Mouse (Mus musculus) lung, embryonic 15.5 days (tissue): ENCODE data around the gene Tti1. TPM values are rescaled to one million over a fixed set of nuclear protein-coding genes. Genes with fewer than 3 reads are reported as not detected.
A peak's percentile ranks its signal among the peaks of the same experiment; 100 is the strongest.

ENCODE experiments used
- ATAC-seq: fragments of 200-750 bp; cut with Nextera tagmentation; 2 replicates; pipeline ENCODE4 v1.8.0; 2017; ENCODE audit warnings: moderate number of reproducible peaks, borderline replicate concordance; ENCODE audit not compliant: low FRiP score, low TSS enrichment; ENCODE audit errors: extremely low read depth
- H3K27ac ChIP-seq: fragments of 300-500 bp; sonication (generic); 2 replicates; pipeline ENCODE4 v1.5.1; 2015; ENCODE audit warnings: moderate library complexity, mild to moderate bottlenecking, inconsistent platforms
- H3K27me3 ChIP-seq: fragments of 300-500 bp; sonication (generic); 2 replicates; pipeline ENCODE4 v1.6.1; 2015; ENCODE audit warnings: inconsistent platforms
- H3K36me3 ChIP-seq: fragments of 300-500 bp; sonication (generic); 2 replicates; pipeline ENCODE4 v1.6.1; 2015; ENCODE audit warnings: inconsistent platforms
- H3K4me1 ChIP-seq: fragments of 300-500 bp; sonication (generic); 2 replicates; pipeline ENCODE4 v1.6.1; 2015; ENCODE audit warnings: inconsistent platforms
- H3K4me2 ChIP-seq: fragments of 300-500 bp; sonication (generic); 2 replicates; pipeline ENCODE4 v1.6.1; 2015; ENCODE audit warnings: inconsistent platforms, mild to moderate bottlenecking, moderate library complexity
- H3K4me3 ChIP-seq: fragments of 300-500 bp; sonication (generic); 2 replicates; pipeline ENCODE4 v1.5.1; 2015; ENCODE audit warnings: mild to moderate bottlenecking, inconsistent platforms
- H3K9ac ChIP-seq: fragments of 300-500 bp; sonication (generic); 2 replicates; pipeline ENCODE4 v1.6.1; 2015; ENCODE audit warnings: inconsistent platforms
- H3K9me3 ChIP-seq: fragments of 300-500 bp; sonication (generic); 2 replicates; pipeline ENCODE4 v1.6.1; 2016; ENCODE audit warnings: inconsistent platforms
- WGBS: fragments of 180-500 bp; shearing (Covaris S2); methylation state at CpG from one replicate; pipeline ENCODE4 v1.1.7; 2015; 5-methylcytosine and 5-hydroxymethylcytosine counted together
- polyA plus RNA-seq: library from polyadenylated mRNA; unstranded; fragments of >200 nt; fragmentation: Nextera tagmentation; extraction: Ambion mirVana; gene quantifications from 2 replicates; pipeline ENCODE4 v1.2.1, GENCODE M21; 2015

The Tti1 gene
- polyA plus RNA-seq, 1 experiment from 2014 or later, result 25.9 TPM

DNA sequence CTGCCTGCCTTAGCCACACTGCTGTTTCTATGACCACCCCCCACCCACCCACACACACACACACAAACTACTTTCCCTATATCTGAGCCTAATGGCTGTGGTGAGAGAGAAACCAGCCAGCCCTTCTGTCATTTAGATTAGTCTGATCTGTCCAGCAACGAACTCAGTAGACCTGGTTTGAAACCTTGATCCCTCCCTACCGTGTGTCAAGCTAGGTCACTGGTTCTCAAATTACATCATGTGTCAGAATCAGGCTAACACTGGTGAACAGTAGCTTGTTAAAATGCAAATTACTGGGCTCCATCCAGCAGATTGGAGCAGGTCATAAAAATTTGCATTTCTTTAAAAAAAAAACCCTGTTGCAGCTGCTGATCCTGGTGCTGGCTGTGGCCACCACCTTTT, 70.5 kb downstream of the Tti1 start:
- 2% methylated on average over 2 of the region's 2 CpGs for WGBS
- Histone ChIP-seq H3K4me2 (no peak overlapping the region), H3K4me1 (no peaks in the 10 kb centered on the region), H3K36me3 (no peaks in the 10 kb centered on the region), H3K27ac (no peak overlapping the region), H3K9me3 (no peaks in the 10 kb centered on the region), H3K9ac (no peak overlapping the region), H3K27me3 (no peaks in the 10 kb centered on the region), H3K4me3 (no peak overlapping the region)
- no peak for ATAC-seq

DNA sequence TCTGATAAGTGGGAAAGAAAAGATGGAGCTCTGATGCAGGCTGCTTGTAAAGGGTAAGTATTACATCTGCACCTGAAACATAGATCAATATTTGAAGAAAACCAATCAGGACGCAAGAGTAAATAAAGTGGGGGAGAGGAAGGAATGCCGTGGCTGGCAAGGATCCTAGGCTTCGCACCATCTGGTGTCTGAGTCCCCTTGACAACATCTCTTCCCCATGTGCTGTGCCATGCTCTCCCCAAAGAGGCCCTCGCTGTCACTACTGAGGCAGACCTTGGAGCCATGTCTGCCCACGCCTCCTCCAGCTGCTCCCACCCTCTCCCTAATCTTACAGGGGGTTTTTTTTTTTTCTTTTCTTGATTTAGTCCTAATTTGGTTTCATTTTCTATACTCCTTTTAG, 74.3 kb downstream of the Tti1 start:
- H3K27me3 ChIP-seq, result no peaks in the 10 kb centered on the region
- no peaks in the 10 kb centered on the region for H3K9me3 ChIP-seq
- no peaks in the 10 kb centered on the region for H3K36me3 ChIP-seq
- WGBS, result 50% methylated on average over 5 of the region's 5 CpGs
- ATAC-seq, result no peak
- H3K4me1 ChIP-seq, result no peaks in the 10 kb centered on the region
- H3K4me3 ChIP-seq, result no peak overlapping the region
- no peak overlapping the region for H3K27ac ChIP-seq
- no peak overlapping the region for H3K4me2 ChIP-seq
- H3K9ac ChIP-seq, result no peak overlapping the region

DNA sequence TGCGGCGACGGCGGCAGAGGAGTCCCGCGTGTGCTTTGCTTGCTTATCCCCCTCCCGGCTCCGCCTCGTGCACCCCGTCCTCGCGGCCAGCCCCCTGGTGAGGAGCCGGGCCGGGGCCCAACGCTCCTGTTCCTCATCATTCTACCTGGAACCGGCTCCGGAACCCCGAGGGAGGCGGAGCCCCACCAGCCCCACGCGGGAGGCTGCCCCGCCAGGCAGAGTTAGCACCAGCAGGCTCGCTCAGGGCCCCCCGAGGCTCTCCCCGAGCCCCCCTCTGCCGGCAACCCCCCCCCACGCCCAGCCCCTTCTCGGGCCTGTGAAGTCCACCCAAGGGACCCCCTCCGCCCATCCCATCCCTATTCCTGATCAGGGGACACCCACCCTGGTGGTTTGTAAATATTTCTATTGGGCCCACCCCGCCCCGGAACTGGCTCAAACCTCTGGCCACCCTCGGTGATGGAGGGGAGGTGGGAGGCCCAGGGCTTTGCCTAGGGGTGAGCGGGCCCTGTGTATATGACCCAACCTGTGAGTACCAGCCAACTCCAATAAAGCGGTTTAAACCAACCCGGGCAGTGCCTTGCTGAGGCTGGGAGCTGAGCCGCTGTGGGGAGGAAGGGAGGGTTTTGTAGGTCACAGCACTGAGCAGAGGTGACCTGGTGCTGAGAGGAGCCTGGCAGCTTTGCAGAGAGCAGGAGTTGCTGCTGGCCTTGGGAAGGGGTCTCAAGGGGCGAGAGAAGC, 83.9 kb downstream of the Tti1 start:
- Histone ChIP-seq H3K27me3 (peaks cover 33% of the 10 kb centered on the region), H3K4me1 (peaks cover 19% of the 10 kb centered on the region), H3K9ac (peak overlapping the region; percentile 40), H3K4me2 (peak overlapping the region; percentile 96), H3K27ac (no peak overlapping the region), H3K4me3 (peak overlapping the region; percentile 50), H3K9me3 (no peaks in the 10 kb centered on the region), H3K36me3 (no peaks in the 10 kb centered on the region)
- no peak; the same call in 1 of the 2 replicates for ATAC-seq
- WGBS, result 8% methylated on average over 32 of the region's 37 CpGs

DNA sequence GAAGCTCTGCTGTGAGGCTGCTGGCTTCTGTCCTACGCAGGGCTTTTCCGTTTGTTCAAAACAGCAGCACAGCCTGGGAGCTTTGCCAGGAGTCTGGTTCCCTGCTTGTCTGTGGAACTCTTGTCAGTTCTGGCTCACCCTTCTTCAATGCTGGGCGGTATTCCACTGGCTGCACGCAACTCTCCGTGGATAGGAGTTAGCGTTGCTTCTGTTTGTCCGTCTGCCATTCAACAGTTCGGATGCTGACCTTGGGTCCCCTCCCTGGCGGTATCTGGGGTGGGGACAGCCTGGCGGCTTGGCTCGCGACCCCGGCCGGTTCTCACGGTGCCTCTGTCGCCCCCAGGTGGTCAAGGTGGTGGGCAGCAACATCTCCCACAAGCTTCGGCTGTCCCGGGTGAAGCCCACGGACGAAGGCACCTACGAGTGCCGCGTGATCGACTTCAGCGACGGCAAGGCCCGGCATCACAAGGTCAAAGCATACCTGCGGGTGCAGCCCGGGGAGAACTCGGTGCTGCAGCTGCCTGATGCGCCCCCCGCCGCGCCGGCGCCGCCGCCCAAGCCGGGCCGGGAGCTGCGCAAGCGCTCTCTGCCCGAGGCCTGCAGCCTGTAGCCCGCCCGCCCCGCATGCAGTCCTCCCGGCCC, 84.6 kb downstream of the Tti1 start:
- WGBS, result under 1% methylated on average over 47 of the region's 47 CpGs
- H3K4me3 ChIP-seq, result peak overlapping the region; percentile 50
- peak overlapping the region; percentile 96 for H3K4me2 ChIP-seq
- H3K27ac ChIP-seq, result no peak overlapping the region
- H3K27me3 ChIP-seq, result peaks cover 40% of the 10 kb centered on the region
- peaks cover 19% of the 10 kb centered on the region for H3K4me1 ChIP-seq
- ATAC-seq, result peak; percentile 68; the same call in 1 of the 2 replicates
- H3K9ac ChIP-seq, result peak overlapping the region; percentile 40
- H3K36me3 ChIP-seq, result no peaks in the 10 kb centered on the region
- H3K9me3 ChIP-seq, result no peaks in the 10 kb centered on the region

DNA sequence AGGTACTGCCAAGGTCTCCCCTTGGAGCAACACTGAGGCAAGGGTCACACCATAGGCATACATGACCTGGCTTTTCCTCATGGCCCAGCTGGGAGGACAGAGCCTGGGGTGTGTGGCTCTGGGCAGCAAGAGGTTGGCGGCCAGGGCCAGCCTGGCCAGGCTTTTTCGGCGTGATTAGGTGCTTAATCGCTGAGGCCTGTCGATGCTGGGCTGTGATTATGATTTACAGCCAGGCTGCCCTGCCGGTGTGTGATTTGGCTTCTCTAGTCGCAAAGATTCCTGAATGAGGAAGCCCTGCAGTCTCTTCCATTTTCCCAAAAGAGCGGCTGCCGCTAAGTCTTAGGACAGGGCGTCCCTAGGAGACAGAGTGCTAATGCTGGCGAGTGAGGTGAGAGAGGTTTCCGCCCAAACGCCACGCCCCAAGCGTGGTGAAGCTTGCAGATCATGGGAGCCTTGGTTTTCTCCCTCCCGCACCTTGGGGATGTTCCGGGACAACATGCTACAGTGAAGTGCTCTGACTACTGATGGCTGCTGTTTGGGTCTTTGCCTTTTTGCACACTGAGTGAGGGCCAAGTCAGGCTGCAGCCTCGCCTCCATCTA, 87.5 kb downstream of the Tti1 start:
- Histone ChIP-seq H3K4me1 (peaks cover 19% of the 10 kb centered on the region), H3K9ac (no peak overlapping the region), H3K4me2 (peak overlapping the region; percentile 29; the same call in 1 of the 2 replicates), H3K36me3 (no peaks in the 10 kb centered on the region), H3K27me3 (peaks cover 46% of the 10 kb centered on the region), H3K9me3 (no peaks in the 10 kb centered on the region), H3K27ac (no peak overlapping the region), H3K4me3 (0 out of 2 replicates have a peak overlapping the region, but pooled peaks have one; percentile 3)
- no peak for ATAC-seq
- WGBS, result 4% methylated on average over 18 of the region's 18 CpGs

DNA sequence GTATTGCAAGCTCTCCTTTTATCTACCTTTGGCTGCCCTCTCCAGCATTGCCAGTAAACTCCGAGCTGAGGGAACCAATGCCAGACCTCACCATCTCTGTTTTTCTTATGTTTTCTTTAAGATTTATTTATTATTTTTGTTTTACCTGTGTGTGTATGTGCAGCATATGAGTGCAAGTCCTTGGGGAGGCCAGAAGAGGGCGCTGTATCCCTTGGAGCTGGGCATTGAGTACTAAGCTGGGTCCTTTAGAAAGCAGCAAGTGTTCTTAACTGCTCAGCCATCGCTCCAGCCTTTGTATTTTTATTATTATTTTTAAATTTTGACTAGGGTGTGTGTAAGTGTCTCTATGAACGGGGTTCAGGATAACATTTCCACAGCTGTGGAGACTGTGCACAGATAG, 91.6 kb downstream of the Tti1 start:
- Histone ChIP-seq H3K4me1 (peaks cover 9% of the 10 kb centered on the region; the same call in 1 of the 2 replicates), H3K4me2 (no peak overlapping the region), H3K27ac (no peak overlapping the region), H3K9me3 (no peaks in the 10 kb centered on the region), H3K27me3 (peaks cover 36% of the 10 kb centered on the region), H3K4me3 (no peak overlapping the region), H3K9ac (no peak overlapping the region), H3K36me3 (no peaks in the 10 kb centered on the region)
- ATAC-seq, result no peak
- WGBS, result 78% methylated on average over 4 of the region's 4 CpGs

DNA sequence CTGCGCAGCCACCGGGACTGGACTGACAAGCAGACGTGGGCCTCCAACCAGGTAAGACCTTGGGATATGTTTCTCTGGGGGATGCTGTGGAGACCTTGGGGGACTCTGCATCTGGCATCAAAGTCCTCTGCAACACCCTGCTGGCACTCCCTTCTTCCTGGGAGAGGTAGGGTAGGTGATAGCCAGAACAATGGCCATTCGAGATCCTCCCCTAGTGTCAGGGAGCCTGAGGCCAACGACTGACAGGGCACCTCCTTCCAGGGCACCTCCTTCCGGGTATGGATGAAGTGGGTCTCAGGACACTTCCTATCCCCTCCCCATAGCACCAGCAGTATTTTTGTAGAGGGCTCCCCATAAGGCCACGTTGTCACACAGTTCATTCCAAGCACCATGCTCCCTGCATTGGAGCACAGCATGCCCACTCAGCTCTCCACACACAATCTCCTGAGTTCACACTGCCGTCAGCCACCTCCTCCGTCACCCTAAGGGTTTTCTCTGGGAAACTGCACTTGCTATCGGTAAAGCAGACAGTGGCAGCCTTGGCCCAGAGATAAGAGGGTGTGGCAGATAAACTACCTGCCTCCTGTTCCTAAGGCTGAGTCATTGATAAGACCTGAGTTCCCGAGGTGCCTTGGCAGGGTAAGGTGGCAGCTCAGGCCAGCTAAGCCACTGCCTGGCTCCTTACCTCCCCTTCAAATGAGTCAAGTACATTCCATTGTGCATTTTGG, 92.6 kb downstream of the Tti1 start:
- Histone ChIP-seq H3K27me3 (peaks cover 26% of the 10 kb centered on the region), H3K36me3 (no peaks in the 10 kb centered on the region), H3K4me2 (no peak overlapping the region), H3K9me3 (no peaks in the 10 kb centered on the region), H3K4me1 (no peaks in the 10 kb centered on the region), H3K4me3 (no peak overlapping the region), H3K9ac (no peak overlapping the region), H3K27ac (no peak overlapping the region)
- no peak for ATAC-seq
- WGBS, result 49% methylated on average over 11 of the region's 11 CpGs

DNA sequence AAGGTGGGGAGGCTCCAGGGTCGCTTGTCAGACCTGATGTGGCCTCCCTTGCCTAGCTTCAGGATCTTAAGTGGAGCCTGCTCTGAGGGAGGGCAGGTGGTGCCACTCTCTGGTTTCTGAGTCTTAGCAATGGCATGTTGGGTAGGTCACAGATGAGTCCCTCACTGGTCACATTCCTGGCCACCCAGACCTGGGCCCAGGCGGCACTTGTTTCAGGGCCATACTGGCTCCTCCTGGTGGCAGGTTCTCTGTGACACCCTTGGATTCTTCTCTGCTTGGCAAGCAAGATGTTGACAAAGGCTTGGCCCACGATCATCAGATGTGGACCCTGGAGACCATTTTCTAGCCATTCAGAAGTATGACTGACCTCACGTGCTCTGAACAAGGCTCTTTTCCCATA, 95.6 kb downstream of the Tti1 start:
- no peak overlapping the region for H3K4me3 ChIP-seq
- H3K9ac ChIP-seq, result no peak overlapping the region
- H3K27ac ChIP-seq, result no peak overlapping the region
- no peak for ATAC-seq
- no peak overlapping the region for H3K4me2 ChIP-seq
- no peaks in the 10 kb centered on the region for H3K9me3 ChIP-seq
- no peaks in the 10 kb centered on the region for H3K4me1 ChIP-seq
- no peaks in the 10 kb centered on the region for H3K36me3 ChIP-seq
- H3K27me3 ChIP-seq, result no peaks in the 10 kb centered on the region
- WGBS, result 58% methylated on average over 4 of the region's 4 CpGs

Other genes starting within 250 kb of the Tti1 start
- gene Vstm2l, start 113.8 kb downstream of the Tti1 start, polyA plus RNA-seq, result 0.17 TPM in 1 of 2 replicates, not detected in the other
- gene Rprd1b, start 64 bp upstream of the Tti1 start, polyA plus RNA-seq, result 43.8 and 45.6 TPM in 2 replicates
- gene Tgm2, start 118.0 kb upstream of the Tti1 start, polyA plus RNA-seq, result 66.0 and 70.0 TPM in 2 replicates
- gene D630003M21Rik, start 200.8 kb upstream of the Tti1 start, polyA plus RNA-seq, result 5.3 and 5.5 TPM in 2 replicates
- not detected in 2 replicates for gene Bpi, start 229.7 kb upstream of the Tti1 start, polyA plus RNA-seq